Mouse (Mus musculus): ENCODE measurements around the gene Zfp839.

- TF ChIP-seq POLR2A (IDR thresholded peaks at IDR 0.05; ENCODE audit: extremely low read depth, insufficient read depth, low read length) (no peak), CTCF (IDR thresholded peaks at IDR 0.05; ENCODE audit: low read depth, low read length) (no peak)
Observed at GRCm38 (mm10) chr12:110836729-110837128, 13.3 kb upstream of the Zfp839 start.
